Mouse (Mus musculus): ENCODE data around the gene Nat10.

Nat10 gene

DNA sequence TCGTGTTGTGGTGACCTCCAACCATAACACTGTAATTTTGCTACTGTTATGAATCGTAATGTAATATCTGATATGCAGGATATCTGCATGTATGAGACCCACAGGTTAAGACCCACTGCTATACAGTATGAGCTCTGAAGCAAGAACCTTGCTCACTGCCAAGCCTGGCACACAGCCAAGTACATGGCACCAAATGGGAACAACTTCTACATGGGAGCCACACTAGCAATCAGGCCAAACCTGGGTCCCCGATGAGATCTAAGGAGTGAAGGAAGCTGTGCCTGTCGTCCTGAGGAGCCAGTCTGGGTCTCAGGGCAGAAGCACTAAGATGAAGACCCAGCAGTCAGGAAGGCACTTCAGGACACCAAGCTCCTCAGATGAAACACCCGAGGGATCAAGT lies 15.6 kb downstream of the Nat10 start:
- DNase-seq: peak; percentile 64

DNA sequence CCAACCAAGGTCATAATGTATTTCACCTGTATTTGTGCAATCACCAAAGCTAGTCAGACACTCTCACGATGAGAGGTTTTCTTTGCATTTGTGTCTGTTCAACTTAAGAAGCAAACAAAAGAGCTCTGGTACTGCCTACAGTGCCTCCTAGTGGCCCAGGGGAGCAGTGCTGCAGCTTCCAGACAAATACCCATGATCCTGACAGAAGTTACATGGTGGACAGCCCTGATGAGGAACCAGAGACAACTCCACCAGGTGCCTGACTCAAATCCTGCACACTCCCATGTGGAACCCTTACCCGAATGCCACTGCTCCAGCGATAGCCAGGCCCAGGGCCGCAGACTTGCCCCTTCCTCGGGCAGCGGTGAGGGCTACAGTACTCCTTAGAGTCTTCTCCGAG lies 17.1 kb downstream of the Nat10 start:
- DNase-seq: peak; percentile 88

DNA sequence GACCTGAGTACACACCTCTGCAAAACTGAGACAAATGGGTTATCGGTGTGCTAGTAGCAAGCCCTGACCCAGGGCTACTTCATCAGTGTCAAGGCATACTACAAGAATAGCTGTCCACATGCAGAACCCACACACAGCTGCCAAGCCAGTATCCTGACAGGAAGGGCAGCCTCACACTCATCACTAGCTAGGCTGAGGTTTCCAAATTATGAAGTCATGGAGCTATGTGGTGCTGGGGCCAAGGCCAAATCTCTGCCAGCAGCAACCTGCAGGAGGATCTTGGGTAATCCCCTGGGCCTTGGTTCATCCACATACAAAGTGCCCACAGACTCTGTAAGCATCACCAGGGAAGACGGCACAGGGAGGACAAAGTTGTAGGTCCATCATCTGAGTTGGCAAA lies 17.5 kb downstream of the Nat10 start:
- DNase-seq: peak; percentile 96

DNA sequence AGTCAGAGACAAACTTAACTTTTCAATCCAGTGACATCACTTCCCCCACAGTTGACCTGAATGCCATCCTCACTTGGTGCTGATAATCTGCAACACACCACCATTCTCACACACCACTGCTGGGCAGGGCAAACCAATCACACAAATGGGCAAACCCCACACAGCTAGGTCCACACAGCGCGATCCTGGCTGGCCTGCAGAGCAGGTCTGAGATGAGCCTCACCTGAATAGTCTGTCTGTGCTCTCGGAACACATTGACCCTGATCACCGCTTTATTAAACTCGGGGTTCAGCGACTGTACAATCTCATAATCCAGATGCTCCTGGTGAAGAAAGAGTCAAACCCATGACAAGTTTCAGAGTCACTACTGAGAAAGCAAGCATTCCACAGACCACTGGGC lies 18.2 kb downstream of the Nat10 start:
- peak; percentile 70 for DNase-seq

DNA sequence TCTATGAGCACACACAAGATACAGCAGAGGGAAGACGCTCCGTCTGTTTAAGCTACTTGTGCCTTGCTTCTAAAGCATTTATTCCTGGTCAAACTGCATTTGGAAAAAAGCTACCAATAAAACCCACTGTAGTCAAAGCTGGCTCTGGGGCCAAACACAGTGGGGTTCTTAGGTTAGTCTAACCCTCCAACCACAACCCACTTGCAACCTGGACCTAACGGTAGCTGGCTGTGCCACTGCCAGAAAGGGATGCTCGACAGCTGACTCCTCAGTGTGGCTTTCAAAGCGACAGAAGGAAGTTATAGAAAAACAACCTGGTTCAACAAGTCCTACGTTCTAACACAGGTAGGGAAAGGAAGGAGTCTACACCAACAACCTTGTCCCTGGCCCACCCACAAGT lies 29.6 kb downstream of the Nat10 start:
- no peak for DNase-seq

DNA sequence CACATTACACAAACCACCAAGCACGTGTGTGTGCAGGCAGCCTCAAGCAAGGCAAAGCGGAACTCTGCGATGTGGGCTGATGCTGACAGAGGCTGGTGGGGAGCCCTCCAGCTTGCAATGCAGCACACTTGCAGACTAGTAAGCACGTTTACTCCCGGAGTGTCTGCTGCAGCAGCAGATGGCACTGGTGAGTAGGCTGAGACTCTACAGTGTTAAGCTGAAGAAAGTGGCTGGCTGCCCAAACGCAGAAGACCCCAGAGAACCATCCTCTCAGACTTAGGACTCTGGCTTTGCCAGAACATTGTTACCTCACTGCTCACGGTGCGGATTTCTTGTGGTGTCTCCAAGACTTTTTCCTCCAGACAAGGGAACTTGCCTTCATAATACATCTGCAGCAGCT lies 30.1 kb downstream of the Nat10 start:
- DNase-seq: no peak

DNA sequence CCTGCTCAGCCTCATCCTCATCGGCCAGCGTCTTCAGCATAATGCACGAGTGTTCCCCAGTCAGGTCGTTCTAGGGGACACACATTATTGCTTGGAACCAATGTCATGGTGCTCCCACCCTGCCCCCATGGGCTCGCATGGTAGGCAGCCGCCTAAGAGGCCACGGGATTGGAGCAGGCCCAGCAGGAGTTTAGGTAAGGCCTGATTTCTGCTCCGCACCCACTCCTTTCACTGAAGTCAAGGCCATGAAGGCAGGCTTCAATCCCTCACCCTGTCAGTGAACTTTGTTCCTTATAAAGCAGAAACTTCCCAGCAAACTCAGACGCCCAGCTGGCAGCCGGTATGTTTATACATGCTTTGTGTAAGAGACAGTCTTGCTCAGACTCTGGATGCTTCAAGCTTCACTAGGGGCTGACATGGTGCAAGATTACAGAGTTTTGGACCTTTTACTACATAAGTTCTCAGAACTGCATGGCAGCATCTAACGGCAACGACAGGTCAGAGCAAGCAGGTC lies 33.0 kb downstream of the Nat10 start:
- no peak for DNase-seq

DNA sequence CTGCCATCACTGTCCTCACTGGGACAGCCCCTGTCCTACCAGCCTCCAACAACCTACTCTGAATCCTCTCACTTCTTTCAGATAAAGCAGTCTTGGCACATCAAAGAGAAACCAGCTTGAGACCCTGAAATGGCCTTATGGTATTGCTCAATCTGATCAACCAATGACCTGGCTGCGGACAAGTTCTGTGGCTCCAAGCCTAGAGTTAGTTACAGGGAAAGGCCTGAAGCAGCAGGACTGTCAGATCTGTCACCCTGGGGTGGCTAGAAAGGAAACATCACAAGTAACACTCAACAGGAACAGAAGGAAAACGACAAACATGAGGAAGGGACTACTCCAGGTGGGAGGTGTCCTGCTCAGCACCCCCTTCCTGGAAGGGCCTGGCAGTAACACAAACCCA lies 36.5 kb downstream of the Nat10 start:
- no peak for DNase-seq

DNA sequence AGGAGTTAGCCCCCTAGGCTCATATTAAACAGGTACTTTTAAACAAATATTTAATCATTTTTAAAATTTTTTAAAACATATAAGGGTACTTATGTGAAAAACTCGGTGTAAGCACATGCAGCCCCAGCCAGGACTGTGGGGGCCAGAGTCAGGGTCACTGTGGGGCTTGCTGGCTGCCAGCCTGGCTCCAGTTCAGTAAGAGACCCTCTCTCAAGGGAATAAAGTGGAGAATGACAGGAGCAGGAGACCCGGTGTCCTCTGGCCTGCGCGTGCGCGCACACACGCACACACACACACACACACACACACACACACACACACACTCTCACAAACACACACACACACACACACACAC lies 41.8 kb downstream of the Nat10 start:
- no peak for DNase-seq

DNA sequence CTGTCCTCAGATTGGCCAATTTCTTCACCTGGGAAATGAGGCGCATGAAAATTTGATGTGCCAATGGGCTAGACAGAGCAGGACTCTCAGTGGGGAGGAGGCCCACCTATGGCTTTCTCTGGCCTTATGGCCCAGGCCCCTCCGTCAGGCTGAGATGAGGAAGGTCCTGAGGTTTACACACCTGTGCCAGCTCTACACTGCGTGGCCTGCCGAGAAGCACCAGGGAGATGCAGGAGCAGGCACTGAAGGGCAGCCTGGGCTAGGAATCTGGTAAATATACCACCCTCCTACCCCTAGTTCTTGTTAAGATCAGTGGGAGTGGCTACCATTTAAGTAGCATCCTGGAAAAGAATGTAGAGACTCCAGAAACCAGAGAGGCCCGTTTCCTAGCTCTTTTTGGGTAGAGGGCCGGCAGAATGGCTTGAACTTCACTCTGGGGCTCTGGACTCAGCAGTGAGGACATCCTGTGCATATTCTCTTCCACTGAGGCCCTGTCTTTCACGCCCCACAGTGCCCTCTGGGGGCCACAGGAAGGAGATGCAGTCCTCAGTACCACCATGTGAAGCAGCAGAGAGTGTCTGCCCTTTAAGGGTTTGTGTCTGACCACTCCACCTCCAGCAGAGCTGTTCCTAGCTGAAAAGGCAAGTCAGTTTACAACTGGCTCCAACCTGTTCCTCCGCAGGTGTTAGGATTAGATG lies 42.3 kb downstream of the Nat10 start:
- peak; percentile 96 for DNase-seq

DNA sequence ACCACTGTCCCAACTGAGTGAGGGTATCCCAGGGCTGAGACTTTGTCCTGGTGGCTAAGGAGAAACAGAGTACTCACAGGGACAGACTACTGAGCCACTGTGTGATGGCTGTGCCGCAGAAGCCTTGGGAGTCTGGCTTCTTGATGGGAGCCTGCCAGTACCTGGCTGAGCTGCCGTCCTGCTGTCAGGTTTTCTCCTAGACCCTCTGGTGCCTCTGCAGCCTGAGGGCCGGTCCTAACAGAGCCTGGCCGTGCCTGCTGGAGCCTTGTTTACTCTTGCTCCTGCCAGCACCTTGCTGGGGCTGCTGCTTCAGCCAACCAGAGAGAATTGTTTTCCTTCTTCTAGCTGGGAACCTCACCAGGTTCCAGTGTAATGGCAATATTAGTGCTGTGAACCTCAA lies 46.7 kb downstream of the Nat10 start:
- no peak for DNase-seq

DNA sequence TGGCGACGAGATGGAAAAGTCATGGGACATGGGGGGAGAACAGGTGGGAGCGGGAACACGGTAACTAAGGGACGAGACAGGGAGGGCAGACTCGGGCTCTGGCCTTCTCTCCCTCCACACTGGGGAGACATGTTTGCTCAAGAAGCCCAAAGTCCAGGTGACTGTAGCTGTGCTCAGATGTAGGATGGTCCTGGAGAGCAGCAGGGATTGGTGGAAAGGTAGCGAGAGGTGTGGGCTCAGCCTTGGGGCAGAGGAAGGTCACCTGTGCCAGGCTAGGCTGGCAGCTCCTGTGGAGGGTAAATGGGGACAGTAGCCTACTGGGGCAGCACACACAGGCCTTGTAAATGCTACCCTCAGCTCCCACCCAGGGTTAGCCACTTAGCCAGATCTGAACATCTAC lies 47.2 kb downstream of the Nat10 start:
- DNase-seq: no peak

DNA sequence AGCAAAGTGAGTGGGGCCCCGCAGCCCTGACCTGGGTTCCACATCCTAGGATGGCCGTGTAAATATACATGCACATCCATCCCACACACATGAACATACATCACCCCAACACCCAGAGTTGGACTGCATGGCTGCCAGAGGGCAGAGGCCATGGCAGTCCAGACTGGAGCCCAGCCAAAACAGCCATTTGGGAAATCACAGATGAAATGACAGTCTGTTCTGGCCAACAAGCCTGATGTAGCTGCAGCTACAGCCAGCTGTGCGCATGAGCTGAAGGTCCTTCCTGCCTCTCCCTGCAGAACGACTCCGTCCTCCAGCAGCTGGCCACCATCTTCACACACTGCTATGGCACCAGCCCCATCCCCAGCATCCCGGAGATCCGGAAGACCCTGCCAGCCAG lies 50.2 kb downstream of the Nat10 start:
- no peak for DNase-seq

DNA sequence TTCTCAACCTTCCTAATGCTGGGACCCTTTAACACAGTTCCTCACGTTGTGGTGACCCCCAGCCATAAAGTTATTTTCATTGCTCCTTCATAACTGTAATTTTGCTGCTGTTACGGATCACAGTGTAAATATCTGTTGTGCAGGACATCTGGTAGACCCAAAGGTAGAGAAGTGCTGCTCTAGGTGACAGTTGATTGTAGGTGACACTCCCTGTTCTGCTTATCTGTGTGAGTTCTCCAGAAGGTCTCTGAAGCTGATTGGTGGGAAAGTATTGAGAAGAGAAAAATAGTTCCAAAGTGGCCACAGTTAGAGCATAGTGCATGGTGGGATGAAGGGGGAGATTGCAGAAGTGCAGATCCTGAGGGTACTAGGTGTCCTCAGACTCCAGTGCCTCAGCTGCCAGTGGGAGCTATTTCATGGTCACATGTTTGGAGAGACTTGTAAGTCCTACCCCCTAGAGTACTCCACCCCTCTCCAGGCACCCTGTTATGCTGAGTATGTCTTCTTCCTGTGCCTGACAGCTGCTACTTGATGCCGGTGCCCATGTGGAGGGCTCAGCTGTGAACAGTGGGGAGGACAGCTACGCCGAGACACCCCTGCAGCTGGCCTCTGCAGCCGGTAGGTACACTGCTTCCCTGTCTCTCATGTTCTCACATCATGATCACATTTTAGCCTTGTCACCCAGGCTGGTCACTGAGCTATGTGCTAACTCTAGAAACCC lies 53.9 kb downstream of the Nat10 start:
- no peak for DNase-seq

DNA sequence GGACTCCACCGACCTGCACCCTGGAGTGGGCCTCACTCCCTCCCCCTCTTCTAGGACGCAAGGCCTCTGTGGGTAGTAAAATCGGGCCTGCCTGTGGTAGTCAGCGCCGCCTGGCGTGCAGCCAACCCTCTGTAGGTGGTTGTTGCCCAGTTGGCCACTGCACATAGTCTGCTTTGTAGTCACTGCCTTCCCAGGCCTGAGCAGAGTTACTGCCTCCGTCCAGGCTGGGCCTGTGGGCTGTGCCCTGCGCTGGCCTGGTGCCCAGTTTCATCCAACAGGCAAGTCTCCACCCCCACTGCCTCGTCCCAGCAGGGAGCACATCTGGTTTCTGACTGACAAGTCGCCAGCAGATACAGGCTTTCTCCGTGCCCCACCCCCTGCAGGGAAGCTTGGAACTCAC lies 54.8 kb downstream of the Nat10 start:
- DNase-seq: peak; percentile 96

DNA sequence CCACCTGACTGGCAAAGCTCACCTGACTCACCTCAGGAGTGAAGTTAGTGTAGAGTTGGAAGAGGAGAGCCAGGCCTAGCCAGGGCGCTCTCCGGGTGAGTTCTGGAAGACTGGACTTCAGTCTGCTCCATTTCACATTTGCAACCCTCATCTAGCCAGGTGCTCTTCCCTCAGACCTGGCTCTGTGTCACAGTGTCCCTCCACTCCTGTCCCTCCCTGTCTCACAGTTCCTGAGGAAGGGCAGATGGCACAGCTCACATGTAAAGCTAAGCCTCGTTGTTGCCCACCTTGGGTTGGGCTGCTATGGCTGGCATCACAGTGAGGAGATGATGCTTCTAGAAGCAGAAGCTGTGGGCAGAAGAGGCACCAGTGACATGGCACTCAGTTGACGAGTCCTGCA lies 55.2 kb downstream of the Nat10 start:
- DNase-seq: no peak

DNA sequence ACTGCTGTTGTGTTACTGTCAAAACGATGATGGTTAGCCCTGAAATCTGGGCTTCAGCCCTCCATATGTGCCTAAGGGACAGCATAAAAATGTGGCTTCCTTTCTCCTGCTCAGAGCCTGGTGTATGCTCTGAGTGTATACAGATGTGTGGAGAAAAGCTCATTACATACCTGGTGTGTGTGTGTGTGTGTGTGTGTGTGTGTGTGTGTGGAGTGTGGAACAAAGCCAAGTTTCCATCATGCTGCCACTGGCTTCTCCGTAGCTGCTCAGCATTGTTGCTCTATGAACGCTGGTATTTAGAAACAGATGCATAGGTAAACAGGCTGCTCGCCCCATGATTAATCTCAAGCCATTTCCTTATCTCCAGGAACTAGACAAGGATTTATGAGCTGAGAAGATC lies 57.2 kb downstream of the Nat10 start:
- no peak for DNase-seq

DNA sequence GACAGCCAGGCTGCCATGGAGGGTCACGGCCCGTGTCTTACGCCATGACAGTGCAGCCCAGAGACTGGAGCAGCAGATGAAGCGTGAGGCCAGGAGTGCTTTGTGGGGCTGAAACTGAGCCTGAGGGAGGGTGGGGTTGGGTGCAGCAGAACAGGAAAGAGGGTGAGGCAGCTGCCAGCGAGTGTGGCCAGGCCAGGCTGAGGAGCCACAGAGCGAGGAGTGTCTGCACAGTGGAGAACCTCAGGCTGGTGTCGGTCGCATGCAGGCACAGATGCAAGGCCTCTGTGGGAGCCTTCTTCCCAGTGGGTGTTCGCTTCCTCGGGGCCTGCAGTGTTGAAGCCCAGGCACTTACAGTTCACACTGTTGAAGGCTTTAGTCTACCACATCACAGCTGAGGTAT lies 57.7 kb downstream of the Nat10 start:
- no peak for DNase-seq

DNA sequence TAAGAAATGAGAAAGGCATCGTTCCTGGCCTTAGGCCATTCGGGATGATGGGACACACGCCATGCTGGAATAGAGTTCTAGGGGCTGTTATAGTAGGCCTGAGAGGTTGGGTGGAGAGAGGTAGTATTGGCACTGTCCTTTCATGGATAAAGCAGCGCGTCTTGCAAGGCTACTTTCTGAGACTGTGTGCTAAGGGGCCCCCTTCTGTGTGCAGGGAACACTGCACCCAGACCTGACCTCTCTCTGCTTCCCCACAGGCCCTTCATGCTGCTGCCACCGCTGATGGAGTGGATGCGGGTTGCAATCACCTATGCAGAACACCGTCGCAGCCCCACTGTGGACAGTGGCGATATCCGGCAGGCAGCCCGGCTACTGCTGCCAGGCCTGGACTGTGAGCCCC lies 60.6 kb downstream of the Nat10 start:
- no peak for DNase-seq

DNA sequence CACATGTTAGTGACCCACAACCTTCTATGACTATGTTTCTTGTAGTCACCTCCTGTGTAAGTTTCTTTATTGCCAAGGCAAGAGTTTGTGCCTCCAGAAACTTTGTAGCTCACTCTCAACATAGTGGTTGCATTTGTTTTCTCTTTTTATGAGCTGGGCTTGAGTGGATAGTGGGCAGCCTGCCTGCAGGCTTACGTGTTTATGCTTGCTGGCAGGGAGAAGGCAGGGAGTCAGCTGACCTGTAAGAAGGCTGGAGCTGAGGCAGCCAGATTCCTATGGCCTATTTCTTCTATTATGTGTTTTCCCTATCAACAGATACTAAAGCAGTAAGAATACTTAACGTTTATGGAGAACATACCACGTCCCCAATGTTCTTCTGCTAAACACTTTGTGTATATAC lies 64.9 kb downstream of the Nat10 start:
- DNase-seq: peak; percentile 94

DNA sequence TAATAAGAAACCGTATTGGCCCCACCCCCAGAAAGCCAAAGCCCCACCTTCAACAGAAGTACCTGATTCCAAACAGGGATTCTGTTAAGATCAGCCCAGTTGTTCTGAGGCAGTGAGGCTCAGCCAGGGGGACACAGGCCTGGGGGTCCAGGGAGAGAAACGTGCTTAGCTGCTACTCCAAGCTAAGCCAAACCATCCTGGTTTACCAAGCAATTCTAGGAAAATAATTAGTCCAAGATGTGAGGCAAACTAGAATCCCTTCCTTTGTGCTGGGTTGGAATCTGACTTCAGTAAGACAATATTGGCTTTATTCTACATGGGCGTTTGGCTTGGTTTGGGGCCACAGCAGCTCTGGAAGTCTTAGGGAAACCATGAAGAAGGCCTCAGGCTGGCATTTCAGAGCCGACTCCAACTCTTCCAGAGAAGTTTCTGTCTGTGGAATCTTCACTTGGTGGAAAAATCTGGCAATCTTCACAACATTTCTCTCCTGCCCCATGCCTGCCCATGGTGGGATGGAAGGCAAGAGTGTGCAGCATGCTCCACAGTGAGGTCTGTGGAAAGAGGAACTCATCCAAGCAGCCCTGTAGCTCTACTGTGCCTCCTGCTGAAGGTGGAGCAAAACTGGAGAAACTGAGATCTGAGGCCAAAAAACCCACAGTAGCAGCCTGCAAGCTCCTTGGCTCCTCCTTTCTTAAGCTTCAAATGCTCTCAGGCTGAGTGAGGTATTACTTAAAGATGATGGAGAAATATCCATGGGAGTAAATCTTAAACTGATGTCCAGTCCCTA lies 66.1 kb downstream of the Nat10 start:
- no peak for DNase-seq

DNA sequence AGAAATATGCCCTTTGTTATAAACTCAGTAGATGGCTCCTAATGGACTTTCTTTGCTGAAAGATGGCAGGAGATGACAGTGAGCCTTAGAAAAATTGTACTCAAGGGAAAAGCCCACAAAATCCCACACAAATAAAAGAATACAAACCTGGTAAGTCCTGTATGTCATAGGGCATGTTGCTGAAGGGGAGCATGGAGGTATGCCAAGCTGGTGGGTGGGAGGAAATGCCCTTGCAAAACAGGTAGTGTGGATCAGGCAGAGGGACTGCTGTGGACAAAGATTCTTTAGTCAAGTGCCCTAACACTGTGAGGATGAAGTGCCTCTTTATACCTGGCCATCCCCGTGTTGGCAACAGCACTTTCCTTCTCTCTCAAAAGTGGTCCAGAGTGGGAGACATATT lies 68.3 kb downstream of the Nat10 start:
- no peak for DNase-seq

DNA sequence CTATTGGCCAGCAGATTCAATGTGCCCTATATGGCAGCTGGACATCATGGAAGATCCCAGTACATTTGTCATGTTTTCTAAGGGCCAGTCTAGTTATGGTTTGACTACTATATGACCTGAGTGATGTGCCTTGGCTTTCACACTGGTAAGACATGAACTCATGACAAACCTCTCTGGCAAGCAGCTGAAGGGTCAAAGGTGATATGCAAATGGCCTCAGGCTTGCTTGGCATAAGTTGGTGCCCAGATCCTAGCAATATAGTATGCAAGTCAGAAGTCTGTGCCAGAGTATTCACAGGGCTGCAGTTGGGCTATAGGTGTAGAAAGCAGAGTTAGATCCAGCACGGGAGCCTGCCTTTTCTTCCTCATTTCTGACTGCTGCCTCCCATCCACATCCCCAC lies 69.8 kb downstream of the Nat10 start:
- DNase-seq: no peak

DNA sequence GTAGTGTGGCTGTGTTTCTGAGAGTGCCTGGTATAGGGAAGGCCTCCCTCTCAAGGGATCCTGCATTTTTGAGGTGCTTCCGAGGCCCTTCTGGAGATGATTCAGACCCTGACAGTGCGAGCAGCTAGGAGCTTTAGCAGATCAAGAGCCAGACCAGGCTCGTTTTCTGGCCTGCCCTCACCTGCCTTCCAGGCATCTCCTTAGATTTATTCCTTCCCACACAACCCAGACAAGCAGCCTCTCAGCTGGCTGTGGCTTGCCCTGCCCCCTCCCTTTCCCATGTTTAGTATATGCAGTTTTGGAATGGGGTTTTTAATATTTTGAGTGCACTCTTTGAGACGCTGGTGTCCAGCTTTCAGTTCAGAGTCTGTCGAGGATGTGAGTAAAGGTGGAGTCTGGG lies 70.2 kb downstream of the Nat10 start:
- DNase-seq: no peak
